Mouse (Mus musculus): ENCODE measurements around the gene Prdm1. TPM values are rescaled to one million over a fixed set of nuclear protein-coding genes. Genes with fewer than 3 reads are reported as not detected.

Prdm1 gene
- polyA plus RNA-seq, 1 experiment from 2014 or later: 0.33 TPM

GRCm38 (mm10) chr10:44456757-44457595 is 71.3 kb downstream of the Prdm1 start:
- peak; percentile 62 for DNase-seq (ENCODE audit: low spot score)
- H3K27me3 ChIP-seq (replicated peaks; ENCODE audit: control insufficient read depth, insufficient read depth, low read length): peaks cover 28% of the 10 kb centered on the region
- WGBS: 2% methylated on average over 31 of the region's 31 CpGs
- H3K9me3 ChIP-seq (replicated peaks; ENCODE audit: control insufficient read depth, low read length): no peaks in the 10 kb centered on the region
- no peaks in the 10 kb centered on the region for H3K36me3 ChIP-seq (ENCODE audit: control insufficient read depth, insufficient read depth, low read length)
- H3K4me2 ChIP-seq (ENCODE audit: low read length): peak overlapping the region; percentile 99
- peaks cover 18% of the 10 kb centered on the region; the same call in 1 of the 2 replicates for H3K4me1 ChIP-seq (ENCODE audit: control insufficient read depth, insufficient read depth, low read length)
- H3K27ac ChIP-seq (ENCODE audit: low read depth, low read length): no peak overlapping the region
- H3K4me3 ChIP-seq (ENCODE audit: low read depth, low read length): peak overlapping the region; percentile 52
- H3K9ac ChIP-seq (ENCODE audit: low read length): peak overlapping the region; percentile 25; the same call in 1 of the 2 replicates
- ATAC-seq: no peak

GRCm38 (mm10) chr10:44454753-44455152 is 73.5 kb downstream of the Prdm1 start:
- 83% methylated on average over 4 of the region's 4 CpGs for WGBS
- Histone ChIP-seq H3K27ac (ENCODE audit: low read depth, low read length) (no peak overlapping the region), H3K9me3 (replicated peaks; ENCODE audit: control insufficient read depth, low read length) (no peaks in the 10 kb centered on the region), H3K27me3 (replicated peaks; ENCODE audit: control insufficient read depth, insufficient read depth, low read length) (peaks cover 28% of the 10 kb centered on the region), H3K9ac (ENCODE audit: low read length) (no peak overlapping the region), H3K4me3 (ENCODE audit: low read depth, low read length) (no peak overlapping the region), H3K4me1 (ENCODE audit: control insufficient read depth, insufficient read depth, low read length) (peaks cover 18% of the 10 kb centered on the region; the same call in 1 of the 2 replicates), H3K36me3 (ENCODE audit: control insufficient read depth, insufficient read depth, low read length) (no peaks in the 10 kb centered on the region), H3K4me2 (ENCODE audit: low read length) (no peak overlapping the region)
- ATAC-seq: no peak
- no peak for DNase-seq (ENCODE audit: low spot score)

- WGBS: 82% methylated on average over 2 of the region's 2 CpGs
Observed at GRCm38 (mm10) chr10:44454111-44454510, 74.2 kb downstream of the Prdm1 start.

GRCm38 (mm10) chr10:44450835-44451234 is 77.5 kb downstream of the Prdm1 start:
- H3K36me3 ChIP-seq (ENCODE audit: control insufficient read depth, insufficient read depth, low read length): no peaks in the 10 kb centered on the region
- no peak overlapping the region for H3K9ac ChIP-seq (ENCODE audit: low read length)
- WGBS: 92% methylated on average over 2 of the region's 2 CpGs
- DNase-seq (ENCODE audit: low spot score): no peak
- no peak overlapping the region for H3K4me2 ChIP-seq (ENCODE audit: low read length)
- H3K27ac ChIP-seq (ENCODE audit: low read depth, low read length): no peak overlapping the region
- no peaks in the 10 kb centered on the region for H3K4me1 ChIP-seq (ENCODE audit: control insufficient read depth, insufficient read depth, low read length)
- H3K27me3 ChIP-seq (replicated peaks; ENCODE audit: control insufficient read depth, insufficient read depth, low read length): peaks cover 4% of the 10 kb centered on the region
- H3K9me3 ChIP-seq (replicated peaks; ENCODE audit: control insufficient read depth, low read length): no peaks in the 10 kb centered on the region
- ATAC-seq: no peak
- no peak overlapping the region for H3K4me3 ChIP-seq (ENCODE audit: low read depth, low read length)

More at GRCm38 (mm10) chr10:44454111-44454510, 74.2 kb downstream of the Prdm1 start:
- ATAC-seq: no peak
- Histone ChIP-seq H3K4me3 (ENCODE audit: low read depth, low read length) (no peak overlapping the region), H3K9me3 (replicated peaks; ENCODE audit: control insufficient read depth, low read length) (no peaks in the 10 kb centered on the region), H3K27me3 (replicated peaks; ENCODE audit: control insufficient read depth, insufficient read depth, low read length) (peaks cover 28% of the 10 kb centered on the region), H3K36me3 (ENCODE audit: control insufficient read depth, insufficient read depth, low read length) (no peaks in the 10 kb centered on the region), H3K4me2 (ENCODE audit: low read length) (no peak overlapping the region), H3K27ac (ENCODE audit: low read depth, low read length) (no peak overlapping the region), H3K9ac (ENCODE audit: low read length) (no peak overlapping the region), H3K4me1 (ENCODE audit: control insufficient read depth, insufficient read depth, low read length) (peaks cover 18% of the 10 kb centered on the region; the same call in 1 of the 2 replicates)
- no peak for DNase-seq (ENCODE audit: low spot score)

GRCm38 (mm10) chr10:44450108-44450507 is 78.2 kb downstream of the Prdm1 start:
- H3K4me3 ChIP-seq (ENCODE audit: low read depth, low read length): no peak overlapping the region
- H3K4me2 ChIP-seq (ENCODE audit: low read length): no peak overlapping the region
- DNase-seq (ENCODE audit: low spot score) (no peak), ATAC-seq (no peak)
- WGBS: 74% methylated on average over 13 of the region's 13 CpGs
- no peak overlapping the region for H3K9ac ChIP-seq (ENCODE audit: low read length)
- peaks cover 1% of the 10 kb centered on the region for H3K4me1 ChIP-seq (ENCODE audit: control insufficient read depth, insufficient read depth, low read length)
- H3K27ac ChIP-seq (ENCODE audit: low read depth, low read length): no peak overlapping the region
- H3K36me3 ChIP-seq (ENCODE audit: control insufficient read depth, insufficient read depth, low read length): no peaks in the 10 kb centered on the region
- no peaks in the 10 kb centered on the region for H3K27me3 ChIP-seq (replicated peaks; ENCODE audit: control insufficient read depth, insufficient read depth, low read length)
- no peaks in the 10 kb centered on the region for H3K9me3 ChIP-seq (replicated peaks; ENCODE audit: control insufficient read depth, low read length)

- DNase-seq (ENCODE audit: low spot score): no peak
- Histone ChIP-seq H3K9ac (ENCODE audit: low read length) (no peak overlapping the region), H3K27ac (ENCODE audit: low read depth, low read length) (no peak overlapping the region), H3K9me3 (replicated peaks; ENCODE audit: control insufficient read depth, low read length) (no peaks in the 10 kb centered on the region), H3K4me3 (ENCODE audit: low read depth, low read length) (no peak overlapping the region), H3K4me1 (ENCODE audit: control insufficient read depth, insufficient read depth, low read length) (peaks cover 5% of the 10 kb centered on the region), H3K4me2 (ENCODE audit: low read length) (no peak overlapping the region), H3K36me3 (ENCODE audit: control insufficient read depth, insufficient read depth, low read length) (no peaks in the 10 kb centered on the region), H3K27me3 (replicated peaks; ENCODE audit: control insufficient read depth, insufficient read depth, low read length) (no peaks in the 10 kb centered on the region)
- 52% methylated on average over 5 of the region's 5 CpGs for WGBS
- no peak for ATAC-seq
Observed at GRCm38 (mm10) chr10:44449666-44450065, 78.6 kb downstream of the Prdm1 start.

- DNase-seq (ENCODE audit: low spot score) (peak; percentile 11), ATAC-seq (no peak)
- H3K9me3 ChIP-seq (replicated peaks; ENCODE audit: control insufficient read depth, low read length): no peaks in the 10 kb centered on the region
- no peak overlapping the region for H3K9ac ChIP-seq (ENCODE audit: low read length)
- H3K4me1 ChIP-seq (ENCODE audit: control insufficient read depth, insufficient read depth, low read length): peaks cover 9% of the 10 kb centered on the region
- 65% methylated on average over 12 of the region's 12 CpGs for WGBS
- no peak overlapping the region for H3K4me2 ChIP-seq (ENCODE audit: low read length)
- no peaks in the 10 kb centered on the region for H3K27me3 ChIP-seq (replicated peaks; ENCODE audit: control insufficient read depth, insufficient read depth, low read length)
- H3K4me3 ChIP-seq (ENCODE audit: low read depth, low read length): no peak overlapping the region
- H3K36me3 ChIP-seq (ENCODE audit: control insufficient read depth, insufficient read depth, low read length): no peaks in the 10 kb centered on the region
- no peak overlapping the region for H3K27ac ChIP-seq (ENCODE audit: low read depth, low read length)
Observed at GRCm38 (mm10) chr10:44448165-44448564, 80.1 kb downstream of the Prdm1 start.

GRCm38 (mm10) chr10:44447406-44448139 is 80.7 kb downstream of the Prdm1 start:
- peaks cover 9% of the 10 kb centered on the region for H3K4me1 ChIP-seq (ENCODE audit: control insufficient read depth, insufficient read depth, low read length)
- no peaks in the 10 kb centered on the region for H3K9me3 ChIP-seq (replicated peaks; ENCODE audit: control insufficient read depth, low read length)
- H3K4me2 ChIP-seq (ENCODE audit: low read length): no peak overlapping the region
- H3K27me3 ChIP-seq (replicated peaks; ENCODE audit: control insufficient read depth, insufficient read depth, low read length): no peaks in the 10 kb centered on the region
- no peak overlapping the region for H3K4me3 ChIP-seq (ENCODE audit: low read depth, low read length)
- ATAC-seq (no peak), DNase-seq (ENCODE audit: low spot score) (no peak)
- no peak overlapping the region for H3K27ac ChIP-seq (ENCODE audit: low read depth, low read length)
- no peaks in the 10 kb centered on the region for H3K36me3 ChIP-seq (ENCODE audit: control insufficient read depth, insufficient read depth, low read length)
- H3K9ac ChIP-seq (ENCODE audit: low read length): no peak overlapping the region
- WGBS: 91% methylated on average over 14 of the region's 14 CpGs

GRCm38 (mm10) chr10:44447001-44447400 is 81.3 kb downstream of the Prdm1 start:
- H3K4me3 ChIP-seq (ENCODE audit: low read depth, low read length): no peak overlapping the region
- peaks cover 9% of the 10 kb centered on the region for H3K4me1 ChIP-seq (ENCODE audit: control insufficient read depth, insufficient read depth, low read length)
- DNase-seq (ENCODE audit: low spot score) (no peak), ATAC-seq (no peak)
- 83% methylated on average over 10 of the region's 10 CpGs for WGBS
- no peak overlapping the region for H3K27ac ChIP-seq (ENCODE audit: low read depth, low read length)
- H3K27me3 ChIP-seq (replicated peaks; ENCODE audit: control insufficient read depth, insufficient read depth, low read length): no peaks in the 10 kb centered on the region; the same call in 1 of the 2 replicates
- H3K9me3 ChIP-seq (replicated peaks; ENCODE audit: control insufficient read depth, low read length): no peaks in the 10 kb centered on the region
- no peak overlapping the region for H3K9ac ChIP-seq (ENCODE audit: low read length)
- no peaks in the 10 kb centered on the region for H3K36me3 ChIP-seq (ENCODE audit: control insufficient read depth, insufficient read depth, low read length)
- H3K4me2 ChIP-seq (ENCODE audit: low read length): no peak overlapping the region

Measured in forebrain, embryonic 14.5 days (tissue).